Mouse (Mus musculus) midbrain, postnatal 0 days (tissue): ENCODE measurements at regions not wholly inside any gene's neighbourhood (a gene's known extent, or its start where the extent isn't known, plus 50 kb on each side); places are given as distances from the start of the nearest gene placed in this dataset.

Experiments used
- ATAC-seq: fragments of 200-750 bp; cut with Nextera tagmentation; 2 replicates; pipeline ENCODE4 v1.8.0; 2017; ENCODE audit warnings: moderate number of reproducible peaks, mild to moderate bottlenecking, moderate TSS enrichment, moderate library complexity; ENCODE audit not compliant: low FRiP score
- DNase-seq: peaks from one replicate; pipeline ENCODE4 v3.0.0-alpha.2; 2015; ENCODE audit warnings: low spot score
- H3K27ac ChIP-seq: fragments of 300-500 bp; sonication (generic); 2 replicates; pipeline ENCODE4 v1.5.1; 2014; ENCODE audit warnings: low read depth, mild to moderate bottlenecking, low read length, mixed read lengths
- H3K27me3 ChIP-seq: fragments of 300-500 bp; sonication (generic); 2 replicates; pipeline ENCODE4 v1.6.1; 2014; ENCODE audit warnings: low read length, control low read depth, mixed read lengths; ENCODE audit not compliant: insufficient read depth
- H3K36me3 ChIP-seq: fragments of 300-500 bp; sonication (generic); 2 replicates; pipeline ENCODE4 v1.6.1; 2014; ENCODE audit warnings: low read length, control low read depth, mixed read lengths; ENCODE audit not compliant: insufficient read depth
- H3K4me1 ChIP-seq: fragments of 300-500 bp; sonication (generic); 2 replicates; pipeline ENCODE4 v1.6.1; 2014; ENCODE audit warnings: mild to moderate bottlenecking, control low read depth, antibody characterized with exemption, low read length, mixed read lengths; ENCODE audit not compliant: insufficient read depth
- H3K4me2 ChIP-seq: fragments of 300-500 bp; sonication (generic); 2 replicates; pipeline ENCODE4 v1.6.1; 2014; ENCODE audit warnings: low read depth, mild to moderate bottlenecking, low read length, mixed read lengths; ENCODE audit not compliant: poor library complexity, severe bottlenecking
- H3K4me3 ChIP-seq: fragments of 300-500 bp; sonication (generic); 2 replicates; pipeline ENCODE4 v1.5.1; 2014; ENCODE audit warnings: low read depth, mild to moderate bottlenecking, low read length, moderate library complexity
- H3K9ac ChIP-seq: fragments of 300-500 bp; sonication (generic); replicated peaks from 2 replicates; pipeline ENCODE4 v1.6.1; 2014; ENCODE audit warnings: mild to moderate bottlenecking, low read length, moderate library complexity, mixed read lengths; ENCODE audit not compliant: poor library complexity, severe bottlenecking
- H3K9me3 ChIP-seq: fragments of 300-500 bp; sonication (generic); 2 replicates; pipeline ENCODE4 v1.6.1; 2016; ENCODE audit warnings: low read length, control low read depth
- CTCF ChIP-seq: IDR thresholded peaks from 2 replicates; pipeline ENCODE4 v1.5.1; 2016; ENCODE audit warnings: antibody characterized with exemption, mild to moderate bottlenecking
- WGBS: fragments of 180-500 bp; shearing (Covaris S2); extraction: QIAGEN DNeasy Blood & Tissue Kit; methylation state at CpG from one replicate; pipeline ENCODE4 v1.1.7; 2014; 5-methylcytosine and 5-hydroxymethylcytosine counted together

DNA sequence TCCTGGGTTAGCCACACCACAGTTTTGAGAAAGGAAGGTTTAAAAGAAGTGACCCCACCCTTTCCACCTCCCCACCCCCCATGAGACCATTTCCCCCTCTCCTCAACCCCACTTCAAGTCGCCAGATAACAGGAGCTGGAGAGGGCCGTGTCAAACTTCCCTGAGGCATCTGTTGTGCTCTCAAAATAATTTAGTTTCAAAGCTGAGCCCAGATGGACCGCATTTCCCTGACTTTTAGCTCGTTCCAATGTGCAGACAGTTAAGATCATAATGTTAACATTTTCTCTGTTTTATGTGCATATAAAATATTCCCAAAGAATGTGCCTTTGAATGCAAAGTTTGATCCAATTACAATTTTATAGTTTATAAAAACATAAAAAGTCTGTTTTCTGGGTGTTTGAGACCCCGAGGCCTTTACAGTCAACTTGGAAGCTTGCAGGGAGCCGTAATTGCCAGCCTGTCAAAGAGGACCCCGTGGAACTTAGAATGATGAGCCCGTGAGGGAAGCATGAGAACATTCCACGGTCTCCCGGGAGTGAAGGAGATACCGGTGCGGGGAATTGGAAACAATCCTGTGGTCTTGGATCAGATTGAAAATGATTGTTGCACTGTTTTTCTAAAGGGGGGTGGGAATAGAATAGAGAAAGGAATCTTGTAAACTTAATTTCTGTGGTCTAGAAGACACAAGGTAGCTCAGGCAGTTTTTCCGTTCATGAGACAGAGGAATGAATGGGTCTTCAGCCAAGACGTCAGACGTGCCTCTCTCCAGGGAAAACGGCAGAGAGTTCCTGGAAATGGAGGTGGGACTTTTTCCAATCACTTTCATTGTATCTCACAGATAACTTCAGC is 903.3 kb downstream of the Mrps31 start:
- H3K27ac ChIP-seq = no peak overlapping the region
- DNase-seq = no peak
- H3K4me1 ChIP-seq = no peaks in the 10 kb centered on the region
- 77% methylated on average over 16 of the region's 16 CpGs for WGBS
- no peak overlapping the region for H3K4me3 ChIP-seq
- no peak for TF ChIP-seq CTCF
- H3K4me2 ChIP-seq = no peak overlapping the region
- no peak overlapping the region for H3K9ac ChIP-seq
- no peak for ATAC-seq
- H3K36me3 ChIP-seq = no peaks in the 10 kb centered on the region
- H3K9me3 ChIP-seq = no peaks in the 10 kb centered on the region
- H3K27me3 ChIP-seq = no peaks in the 10 kb centered on the region

DNA sequence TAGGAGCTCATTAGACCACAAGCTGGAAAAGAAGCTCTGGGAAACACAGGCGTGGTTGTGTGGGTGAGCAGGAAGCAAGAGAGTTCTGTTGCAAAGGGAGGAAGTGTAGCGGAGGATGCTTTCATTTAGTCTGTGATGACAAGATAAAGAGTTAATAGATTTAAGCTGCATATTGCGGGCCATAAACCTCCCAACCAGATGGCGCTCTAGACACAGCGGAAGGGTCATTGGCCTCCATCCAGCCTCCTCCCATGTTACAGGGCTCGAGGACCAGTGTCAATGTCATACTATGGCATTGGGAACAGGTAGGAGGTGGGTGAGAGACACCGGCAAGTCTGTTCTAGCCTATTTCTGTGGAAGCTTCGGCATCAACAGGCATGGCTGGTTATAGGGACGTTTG is 908.4 kb downstream of the Mrps31 start:
- Histone ChIP-seq H3K27ac (no peak overlapping the region), H3K36me3 (no peaks in the 10 kb centered on the region), H3K4me3 (no peak overlapping the region), H3K9ac (no peak overlapping the region), H3K27me3 (no peaks in the 10 kb centered on the region), H3K9me3 (no peaks in the 10 kb centered on the region), H3K4me1 (no peaks in the 10 kb centered on the region), H3K4me2 (no peak overlapping the region)
- peak; percentile 55 for TF ChIP-seq CTCF
- ATAC-seq (no peak), DNase-seq (peak; percentile 48)
- WGBS = 57% methylated on average over 9 of the region's 9 CpGs

- WGBS = 77% methylated on average over 5 of the region's 5 CpGs
- no peak overlapping the region for H3K27ac ChIP-seq
Measured at GRCm38 (mm10) chr8:23321166-23321565, 910.0 kb downstream of the Mrps31 start.

GRCm38 (mm10) chr8:23327283-23327682 is 916.1 kb downstream of the Mrps31 start:
- 85% methylated on average over 4 of the region's 4 CpGs for WGBS

More at GRCm38 (mm10) chr8:23321166-23321565, 910.0 kb downstream of the Mrps31 start:
- DNase-seq (no peak), ATAC-seq (no peak)
- no peaks in the 10 kb centered on the region for H3K4me1 ChIP-seq
- no peaks in the 10 kb centered on the region for H3K9me3 ChIP-seq
- H3K4me2 ChIP-seq = no peak overlapping the region
- H3K4me3 ChIP-seq = no peak overlapping the region
- H3K9ac ChIP-seq = no peak overlapping the region
- no peak for TF ChIP-seq CTCF
- H3K27me3 ChIP-seq = no peaks in the 10 kb centered on the region
- H3K36me3 ChIP-seq = no peaks in the 10 kb centered on the region

DNA sequence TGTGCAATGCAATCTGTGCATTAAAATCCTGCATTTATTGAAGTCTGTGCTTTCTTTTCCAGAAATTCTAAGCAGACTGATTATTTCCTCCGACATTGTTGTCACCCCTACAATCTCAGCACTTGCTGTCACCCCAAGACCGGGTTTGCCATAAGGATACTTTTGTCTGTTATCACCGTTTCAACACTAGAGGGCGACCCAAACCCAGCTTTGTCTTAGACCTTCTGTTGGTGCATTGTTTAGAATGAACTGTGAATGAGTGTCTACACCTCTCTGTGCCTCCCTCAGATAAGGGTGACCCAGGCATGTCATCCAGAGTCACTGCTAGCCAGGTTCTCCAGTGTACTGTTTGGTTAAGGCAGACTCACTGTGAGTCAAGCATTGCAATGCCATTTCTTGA is 933.0 kb downstream of the Mrps31 start:
- Histone ChIP-seq H3K27me3 (no peaks in the 10 kb centered on the region), H3K4me2 (no peak overlapping the region), H3K9ac (no peak overlapping the region), H3K9me3 (no peaks in the 10 kb centered on the region), H3K27ac (no peak overlapping the region), H3K36me3 (no peaks in the 10 kb centered on the region), H3K4me1 (no peaks in the 10 kb centered on the region), H3K4me3 (no peak overlapping the region)
- ATAC-seq (no peak), DNase-seq (peak; percentile 57)
- TF ChIP-seq CTCF = peak; percentile 66
- 27% methylated on average over 4 of the region's 4 CpGs for WGBS

More at GRCm38 (mm10) chr8:23327283-23327682, 916.1 kb downstream of the Mrps31 start:
- Histone ChIP-seq H3K4me3 (no peak overlapping the region), H3K27me3 (no peaks in the 10 kb centered on the region), H3K36me3 (no peaks in the 10 kb centered on the region), H3K9me3 (no peaks in the 10 kb centered on the region), H3K9ac (no peak overlapping the region), H3K4me2 (no peak overlapping the region), H3K4me1 (no peaks in the 10 kb centered on the region), H3K27ac (no peak overlapping the region)
- ATAC-seq (no peak), DNase-seq (no peak)
- TF ChIP-seq CTCF = no peak

DNA sequence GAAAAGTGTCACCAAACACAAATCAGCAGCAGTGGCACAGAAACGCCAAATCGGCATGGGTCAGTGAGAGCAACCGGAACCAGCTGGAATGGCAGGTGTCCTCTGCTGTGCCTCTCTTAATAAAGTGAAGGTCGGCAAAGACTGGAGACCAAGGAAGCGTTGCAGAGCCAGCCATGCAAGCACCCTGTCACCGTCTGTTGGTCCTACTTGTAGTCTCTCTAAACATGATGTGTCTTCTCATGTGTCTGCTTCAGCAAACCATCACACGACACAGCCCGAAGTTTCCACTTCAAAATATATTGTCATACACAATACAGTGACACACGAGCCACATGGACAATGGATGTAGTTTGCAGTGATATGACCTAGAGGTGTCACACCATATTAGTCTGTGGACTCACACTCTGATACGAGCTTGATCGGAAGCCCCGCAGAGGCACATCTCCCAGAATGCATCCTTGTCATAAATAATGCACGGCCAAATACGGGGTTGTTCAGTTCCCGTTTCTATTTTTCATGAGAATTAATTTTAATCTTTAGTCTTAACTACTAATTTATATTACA is 940.3 kb downstream of the Mrps31 start:
- 81% methylated on average over 15 of the region's 15 CpGs for WGBS
- H3K27ac ChIP-seq = no peak overlapping the region
- H3K9ac ChIP-seq = no peak overlapping the region
- no peaks in the 10 kb centered on the region for H3K36me3 ChIP-seq
- H3K4me1 ChIP-seq = no peaks in the 10 kb centered on the region
- H3K4me2 ChIP-seq = no peak overlapping the region
- no peak for ATAC-seq
- TF ChIP-seq CTCF = no peak
- no peaks in the 10 kb centered on the region for H3K9me3 ChIP-seq
- DNase-seq = peak; percentile 9
- no peak overlapping the region for H3K4me3 ChIP-seq
- no peaks in the 10 kb centered on the region for H3K27me3 ChIP-seq
